Mouse (Mus musculus): ENCODE data around the gene Crb2. TPM values are rescaled to one million over a fixed set of nuclear protein-coding genes. Genes with fewer than 3 reads are reported as not detected.

Crb2 gene
- total RNA-seq, 1 experiment from 2014 or later = not detected

GRCm38 (mm10) chr2:37788176-37788962 is 12.3 kb downstream of the Crb2 start:
- no peak for ATAC-seq (replicated peaks in 1 of 2; ENCODE audit: insufficient read depth in 1 of 2, low FRiP score in 2 of 2, low TSS enrichment in 1 of 2, low read depth in 1 of 2, poor library complexity in 2 of 2, severe bottlenecking in 2 of 2)

GRCm38 (mm10) chr2:37789029-37789428 is 13.0 kb downstream of the Crb2 start:
- no peak for ATAC-seq (replicated peaks in 1 of 2; ENCODE audit: insufficient read depth in 1 of 2, low FRiP score in 2 of 2, low TSS enrichment in 1 of 2, low read depth in 1 of 2, poor library complexity in 2 of 2, severe bottlenecking in 2 of 2)

GRCm38 (mm10) chr2:37789995-37790394 is 13.9 kb downstream of the Crb2 start:
- no peak for ATAC-seq (replicated peaks in 1 of 2; ENCODE audit: insufficient read depth in 1 of 2, low FRiP score in 2 of 2, low TSS enrichment in 1 of 2, low read depth in 1 of 2, poor library complexity in 2 of 2, severe bottlenecking in 2 of 2)

DNA sequence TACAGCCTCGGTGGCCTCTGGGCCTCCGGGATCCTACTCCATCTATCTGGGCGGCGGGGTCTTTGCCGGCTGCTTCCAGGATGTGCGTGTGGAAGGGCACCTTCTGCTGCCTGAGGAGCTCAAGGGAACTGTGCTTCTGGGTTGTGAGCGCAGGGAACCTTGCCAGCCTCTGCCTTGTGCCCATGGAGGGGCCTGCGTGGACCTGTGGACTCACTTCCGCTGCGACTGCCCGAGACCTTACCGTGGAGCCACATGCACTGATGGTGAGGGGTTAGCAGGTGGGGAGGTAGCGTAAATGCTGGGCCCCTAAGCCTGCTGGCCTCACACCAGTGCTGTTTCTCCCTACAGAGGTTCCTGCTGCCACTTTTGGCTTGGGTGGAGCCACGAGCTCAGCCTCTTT is 14.7 kb downstream of the Crb2 start:
- no peak for ATAC-seq (replicated peaks in 1 of 2; ENCODE audit: insufficient read depth in 1 of 2, low FRiP score in 2 of 2, low TSS enrichment in 1 of 2, low read depth in 1 of 2, poor library complexity in 2 of 2, severe bottlenecking in 2 of 2)

- ATAC-seq (replicated peaks in 1 of 2; ENCODE audit: insufficient read depth in 1 of 2, low FRiP score in 2 of 2, low TSS enrichment in 1 of 2, low read depth in 1 of 2, poor library complexity in 2 of 2, severe bottlenecking in 2 of 2) = no peak
These were observed 15.3 kb downstream of the Crb2 start for GRCm38 (mm10) chr2:37791340-37791739.

- no peak for ATAC-seq (replicated peaks in 1 of 2; ENCODE audit: insufficient read depth in 1 of 2, low FRiP score in 2 of 2, low TSS enrichment in 1 of 2, low read depth in 1 of 2, poor library complexity in 2 of 2, severe bottlenecking in 2 of 2)
These were observed 20.0 kb downstream of the Crb2 start for GRCm38 (mm10) chr2:37796021-37796420.

DNA sequence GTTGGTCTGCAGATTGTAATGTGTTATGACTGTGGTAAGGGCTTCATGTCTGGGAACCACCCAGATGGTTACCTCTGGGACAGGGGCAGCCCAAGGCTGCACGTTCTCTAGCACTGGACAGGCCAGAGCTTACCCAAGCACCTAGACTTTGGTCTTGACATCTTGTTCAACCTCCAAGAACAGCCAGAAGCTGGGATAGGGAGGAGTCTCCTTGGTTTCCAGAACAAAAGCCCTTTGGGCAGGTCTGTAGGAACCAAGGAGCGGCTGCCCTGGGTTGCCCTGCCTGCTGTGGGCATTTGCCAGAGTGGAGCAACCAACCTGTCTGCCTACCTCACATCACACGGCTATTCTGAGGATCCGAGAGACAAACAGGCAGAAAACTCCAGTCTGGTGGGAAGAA is 21.0 kb downstream of the Crb2 start:
- no peak for ATAC-seq (replicated peaks in 1 of 2; ENCODE audit: insufficient read depth in 1 of 2, low FRiP score in 2 of 2, low TSS enrichment in 1 of 2, low read depth in 1 of 2, poor library complexity in 2 of 2, severe bottlenecking in 2 of 2)

- ATAC-seq (replicated peaks in 1 of 2; ENCODE audit: insufficient read depth in 1 of 2, low FRiP score in 2 of 2, low TSS enrichment in 1 of 2, low read depth in 1 of 2, poor library complexity in 2 of 2, severe bottlenecking in 2 of 2) = no peak
These were observed 23.1 kb downstream of the Crb2 start for GRCm38 (mm10) chr2:37799137-37799536.

- ATAC-seq (replicated peaks in 1 of 2; ENCODE audit: insufficient read depth in 1 of 2, low FRiP score in 2 of 2, low TSS enrichment in 1 of 2, low read depth in 1 of 2, poor library complexity in 2 of 2, severe bottlenecking in 2 of 2) = no peak
These were observed 25.6 kb downstream of the Crb2 start for GRCm38 (mm10) chr2:37801687-37802086.

GRCm38 (mm10) chr2:37802610-37803212 is 26.7 kb downstream of the Crb2 start:
- ATAC-seq (replicated peaks in 1 of 2; ENCODE audit: insufficient read depth in 1 of 2, low FRiP score in 2 of 2, low TSS enrichment in 1 of 2, low read depth in 1 of 2, poor library complexity in 2 of 2, severe bottlenecking in 2 of 2) = peak; percentile 86 to 89

DNA sequence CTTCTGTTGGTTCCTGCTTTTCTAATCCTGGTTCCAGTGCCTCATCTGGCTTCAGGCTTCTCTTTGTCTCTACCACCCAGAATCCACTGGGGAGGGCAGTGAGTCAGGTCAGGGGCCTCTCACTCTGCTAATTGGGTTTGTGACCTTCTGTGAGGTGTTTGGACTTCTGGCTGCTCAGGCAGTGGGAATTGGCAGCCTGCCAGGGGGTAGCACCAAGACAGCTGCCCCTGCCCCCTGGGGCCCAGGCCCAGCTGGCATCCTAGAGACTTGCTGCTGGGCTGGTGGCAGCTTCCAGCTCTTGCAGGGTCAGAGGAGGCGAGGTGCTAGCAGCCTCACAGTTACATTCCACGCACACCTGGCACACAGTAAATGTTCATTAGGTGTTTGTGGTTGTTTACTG is 35.6 kb downstream of the Crb2 start:
- ATAC-seq (replicated peaks in 1 of 2; ENCODE audit: insufficient read depth in 1 of 2, low FRiP score in 2 of 2, low TSS enrichment in 1 of 2, low read depth in 1 of 2, poor library complexity in 2 of 2, severe bottlenecking in 2 of 2) = no peak

GRCm38 (mm10) chr2:37812401-37812800 is 36.4 kb downstream of the Crb2 start:
- ATAC-seq (replicated peaks in 1 of 2; ENCODE audit: insufficient read depth in 1 of 2, low FRiP score in 2 of 2, low TSS enrichment in 1 of 2, low read depth in 1 of 2, poor library complexity in 2 of 2, severe bottlenecking in 2 of 2) = no peak

DNA sequence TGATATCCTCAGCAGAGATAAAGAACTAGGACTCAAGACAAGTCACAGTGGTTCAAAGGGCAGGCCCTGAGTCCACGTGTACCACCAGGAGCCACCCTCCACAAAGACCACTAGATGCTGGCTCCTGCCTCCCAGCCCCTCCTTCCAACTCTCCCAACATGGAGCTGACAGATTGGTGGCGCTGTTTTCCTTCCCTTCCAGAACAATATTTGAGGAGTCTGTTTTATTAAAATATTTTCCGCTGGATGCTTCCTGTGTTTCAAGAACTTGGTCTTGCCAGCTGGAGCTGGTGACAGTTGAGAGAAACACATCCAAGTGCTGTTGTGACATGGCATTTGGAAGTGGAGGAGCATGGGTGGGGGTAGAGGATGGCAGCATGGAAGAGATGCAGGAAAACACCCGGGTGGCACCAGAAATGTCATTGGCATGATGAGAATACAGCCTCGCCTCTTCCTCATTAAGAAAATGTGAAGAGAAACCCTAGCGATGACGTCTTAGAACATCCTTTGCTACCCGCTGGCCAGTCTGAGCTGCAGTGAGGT is 38.8 kb downstream of the Crb2 start:
- ATAC-seq (replicated peaks in 1 of 2; ENCODE audit: insufficient read depth in 1 of 2, low FRiP score in 2 of 2, low TSS enrichment in 1 of 2, low read depth in 1 of 2, poor library complexity in 2 of 2, severe bottlenecking in 2 of 2) = no peak

DNA sequence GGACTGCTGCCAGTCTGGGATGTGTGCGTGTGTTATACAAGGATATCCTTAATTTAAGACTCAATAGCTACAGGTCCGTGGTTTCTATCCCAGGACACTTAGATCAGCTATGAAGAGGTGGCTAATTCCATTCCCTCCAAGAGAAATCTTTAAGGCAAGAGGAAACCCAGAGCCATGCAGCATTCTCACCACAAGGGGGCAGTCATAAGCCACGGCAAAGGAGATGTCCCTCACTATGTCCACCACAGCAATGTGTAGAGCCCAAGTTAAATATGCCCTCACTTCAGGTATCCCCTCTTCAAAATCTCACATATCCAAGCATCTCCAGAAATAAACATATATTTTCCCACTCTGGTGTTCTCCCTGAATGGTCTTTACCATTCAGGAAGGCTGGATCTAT is 39.6 kb downstream of the Crb2 start:
- peak; percentile 66 to 76 for ATAC-seq (replicated peaks in 1 of 2; ENCODE audit: insufficient read depth in 1 of 2, low FRiP score in 2 of 2, low TSS enrichment in 1 of 2, low read depth in 1 of 2, poor library complexity in 2 of 2, severe bottlenecking in 2 of 2)

- no peak for ATAC-seq (replicated peaks in 1 of 2; ENCODE audit: insufficient read depth in 1 of 2, low FRiP score in 2 of 2, low TSS enrichment in 1 of 2, low read depth in 1 of 2, poor library complexity in 2 of 2, severe bottlenecking in 2 of 2)
These were observed 42.9 kb downstream of the Crb2 start for GRCm38 (mm10) chr2:37818761-37819525.

DNA sequence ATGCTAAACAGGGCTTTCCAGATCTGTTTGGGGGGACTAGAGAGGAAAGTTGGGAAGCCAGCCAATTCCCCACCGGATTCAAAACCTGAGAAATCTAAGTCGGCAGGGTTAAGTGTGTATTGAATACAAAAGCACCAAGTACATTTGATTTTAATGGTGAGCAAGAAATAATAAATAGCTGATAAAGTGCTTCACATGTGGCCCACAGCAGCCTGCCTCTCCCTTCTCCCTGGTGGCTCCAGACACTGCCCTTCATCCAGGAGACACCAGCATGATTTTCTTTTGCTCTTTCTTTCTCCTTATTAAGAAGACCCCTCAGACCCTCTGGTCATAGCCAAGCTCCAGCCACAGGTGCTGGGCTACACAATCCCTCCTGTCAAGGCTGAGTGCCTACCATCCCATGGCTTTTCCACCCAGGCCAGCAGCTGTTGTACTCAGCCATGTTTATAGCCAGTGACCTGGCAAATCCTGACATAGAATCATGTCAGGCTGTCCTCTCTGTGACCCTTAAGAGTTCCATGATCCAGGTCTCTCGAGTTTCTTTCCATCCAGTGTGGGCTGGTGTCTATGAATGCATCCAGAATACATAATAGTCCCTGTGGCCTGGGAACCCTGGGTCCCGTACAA is 43.6 kb downstream of the Crb2 start:
- no peak for ATAC-seq (replicated peaks in 1 of 2; ENCODE audit: insufficient read depth in 1 of 2, low FRiP score in 2 of 2, low TSS enrichment in 1 of 2, low read depth in 1 of 2, poor library complexity in 2 of 2, severe bottlenecking in 2 of 2)

- ATAC-seq (replicated peaks in 1 of 2; ENCODE audit: insufficient read depth in 1 of 2, low FRiP score in 2 of 2, low TSS enrichment in 1 of 2, low read depth in 1 of 2, poor library complexity in 2 of 2, severe bottlenecking in 2 of 2) = no peak
These were observed 46.1 kb downstream of the Crb2 start for GRCm38 (mm10) chr2:37822122-37822521.

- no peak for ATAC-seq (replicated peaks in 1 of 2; ENCODE audit: insufficient read depth in 1 of 2, low FRiP score in 2 of 2, low TSS enrichment in 1 of 2, low read depth in 1 of 2, poor library complexity in 2 of 2, severe bottlenecking in 2 of 2)
These were observed 47.8 kb downstream of the Crb2 start for GRCm38 (mm10) chr2:37823826-37824225.

All from hematopoietic stem cell, adult 5-6 weeks (primary cell).